Mouse (Mus musculus): ENCODE results near the gene Tmem91. TPM values are rescaled to one million over a fixed set of nuclear protein-coding genes. Genes with fewer than 3 reads are reported as not detected.

Gene Tmem91
- polyA plus RNA-seq, 1 experiment from 2014 or later: 2.7 TPM

- WGBS: 2% methylated on average over 44 of the region's 52 CpGs
- peak; percentile 50 for DNase-seq (ENCODE audit: low spot score)
Observed at GRCm38 (mm10) chr7:25688810-25689586, 14.0 kb upstream of the Tmem91 start.

GRCm38 (mm10) chr7:25687811-25688401, 12.9 kb upstream of the Tmem91 start:
- 1% methylated on average over 47 of the region's 47 CpGs for WGBS
- peak; percentile 42 for DNase-seq (ENCODE audit: low spot score)
- Histone ChIP-seq H3K27me3 (ENCODE audit: low read depth, poor library complexity, severe bottlenecking) (peaks cover 81% of the 10 kb centered on the region), H3K4me3 (peak overlapping the region; percentile 63), H3K9me3 (replicated peaks) (no peaks in the 10 kb centered on the region; the same call in 1 of the 2 replicates), H3K36me3 (peaks cover 12% of the 10 kb centered on the region; the same call in 1 of the 2 replicates), H3K4me1 (peaks cover 40% of the 10 kb centered on the region), H3K27ac (replicated peaks) (peak overlapping the region; percentile 61; the same call in 1 of the 2 replicates)

More at GRCm38 (mm10) chr7:25688810-25689586, 14.0 kb upstream of the Tmem91 start:
- H3K36me3 ChIP-seq: 0 out of 2 replicates have a peak, but pooled peaks cover 2% of the 10 kb centered on the region
- H3K4me3 ChIP-seq: peak overlapping the region; percentile 63
- H3K9me3 ChIP-seq (replicated peaks): no peaks in the 10 kb centered on the region; the same call in 1 of the 2 replicates
- H3K4me1 ChIP-seq: peaks cover 43% of the 10 kb centered on the region
- peak overlapping the region; percentile 49; the same call in 1 of the 2 replicates for H3K27ac ChIP-seq (replicated peaks)
- H3K27me3 ChIP-seq (ENCODE audit: low read depth, poor library complexity, severe bottlenecking): peaks cover 81% of the 10 kb centered on the region

GRCm38 (mm10) chr7:25686680-25687531, 11.9 kb upstream of the Tmem91 start, which contains the start of gene Tgfb1:
TSS of gene Tgfb1 (plus strand) at chr7:25687002.
- H3K4me3 ChIP-seq: peak within 1 kb of the TSS; percentile 63
- peaks cover 14% of the 10 kb centered on the region; the same call in 1 of the 2 replicates for H3K36me3 ChIP-seq
- DNase-seq (ENCODE audit: low spot score): peak; percentile 74
- peaks cover 40% of the 10 kb centered on the region for H3K4me1 ChIP-seq
- WGBS: under 1% methylated on average over 58 of the region's 69 CpGs
- peak within 1 kb of the TSS; percentile 81 for H3K27ac ChIP-seq (replicated peaks)
- no peaks in the 10 kb centered on the region for H3K9me3 ChIP-seq (replicated peaks)
- peaks cover 75% of the 10 kb centered on the region for H3K27me3 ChIP-seq (ENCODE audit: low read depth, poor library complexity, severe bottlenecking)

GRCm38 (mm10) chr7:25685926-25686470, 11.0 kb upstream of the Tmem91 start:
- DNase-seq (ENCODE audit: low spot score): no peak
- Histone ChIP-seq H3K27me3 (ENCODE audit: low read depth, poor library complexity, severe bottlenecking) (peaks cover 66% of the 10 kb centered on the region), H3K4me3 (peak overlapping the region; percentile 63; the same call in 1 of the 2 replicates), H3K27ac (replicated peaks) (no peak overlapping the region), H3K9me3 (replicated peaks) (no peaks in the 10 kb centered on the region), H3K4me1 (peaks cover 48% of the 10 kb centered on the region), H3K36me3 (peaks cover 14% of the 10 kb centered on the region; the same call in 1 of the 2 replicates)
- WGBS: 72% methylated on average over 21 of the region's 21 CpGs

- Histone ChIP-seq H3K27ac (replicated peaks) (no peak overlapping the region), H3K27me3 (ENCODE audit: low read depth, poor library complexity, severe bottlenecking) (peaks cover 54% of the 10 kb centered on the region), H3K4me1 (peaks cover 55% of the 10 kb centered on the region), H3K4me3 (no peak overlapping the region), H3K36me3 (peaks cover 14% of the 10 kb centered on the region; the same call in 1 of the 2 replicates), H3K9me3 (replicated peaks) (no peaks in the 10 kb centered on the region)
- DNase-seq (ENCODE audit: low spot score): no peak
- 91% methylated on average over 6 of the region's 6 CpGs for WGBS
Observed at GRCm38 (mm10) chr7:25684659-25685058, 9.7 kb upstream of the Tmem91 start.

GRCm38 (mm10) chr7:25683474-25684180, 8.7 kb upstream of the Tmem91 start:
- 76% methylated on average over 7 of the region's 7 CpGs for WGBS
- Histone ChIP-seq H3K4me3 (no peak overlapping the region), H3K27me3 (ENCODE audit: low read depth, poor library complexity, severe bottlenecking) (peaks cover 54% of the 10 kb centered on the region), H3K27ac (replicated peaks) (no peak overlapping the region), H3K36me3 (peaks cover 14% of the 10 kb centered on the region; the same call in 1 of the 2 replicates), H3K4me1 (peaks cover 44% of the 10 kb centered on the region), H3K9me3 (replicated peaks) (no peaks in the 10 kb centered on the region)
- no peak for DNase-seq (ENCODE audit: low spot score)

- peaks cover 45% of the 10 kb centered on the region for H3K27me3 ChIP-seq (ENCODE audit: low read depth, poor library complexity, severe bottlenecking)
- no peak overlapping the region; the same call in 1 of the 2 replicates for H3K27ac ChIP-seq (replicated peaks)
- no peak for DNase-seq (ENCODE audit: low spot score)
- 68% methylated on average over 15 of the region's 15 CpGs for WGBS
- peaks cover 14% of the 10 kb centered on the region; the same call in 1 of the 2 replicates for H3K36me3 ChIP-seq
- peak overlapping the region; percentile 74 for H3K4me3 ChIP-seq
- H3K9me3 ChIP-seq (replicated peaks): no peaks in the 10 kb centered on the region
- H3K4me1 ChIP-seq: peaks cover 24% of the 10 kb centered on the region
Observed at GRCm38 (mm10) chr7:25681341-25682231, 6.6 kb upstream of the Tmem91 start.

GRCm38 (mm10) chr7:25680514-25681258, 5.7 kb upstream of the Tmem91 start, which contains the start of gene B9d2:
TSS of gene B9d2 (plus strand) at chr7:25680780.
- H3K9me3 ChIP-seq (replicated peaks): no peaks in the 10 kb centered on the region
- under 1% methylated on average over 46 of the region's 46 CpGs for WGBS
- H3K4me1 ChIP-seq: peaks cover 15% of the 10 kb centered on the region
- peak within 1 kb of the TSS; percentile 74 for H3K4me3 ChIP-seq
- peaks cover 45% of the 10 kb centered on the region for H3K27me3 ChIP-seq (ENCODE audit: low read depth, poor library complexity, severe bottlenecking)
- peaks cover 14% of the 10 kb centered on the region; the same call in 1 of the 2 replicates for H3K36me3 ChIP-seq
- peak; percentile 94 for DNase-seq (ENCODE audit: low spot score)
- H3K27ac ChIP-seq (replicated peaks): peak within 1 kb of the TSS; percentile 97

GRCm38 (mm10) chr7:25679971-25680370, 5.0 kb upstream of the Tmem91 start:
- Histone ChIP-seq H3K9me3 (replicated peaks) (no peaks in the 10 kb centered on the region), H3K4me3 (peak overlapping the region; percentile 74), H3K36me3 (peaks cover 14% of the 10 kb centered on the region; the same call in 1 of the 2 replicates), H3K27me3 (ENCODE audit: low read depth, poor library complexity, severe bottlenecking) (peaks cover 45% of the 10 kb centered on the region), H3K27ac (replicated peaks) (peak overlapping the region; percentile 97; the same call in 1 of the 2 replicates), H3K4me1 (peaks cover 18% of the 10 kb centered on the region)
- no peak for DNase-seq (ENCODE audit: low spot score)
- 11% methylated on average over 6 of the region's 6 CpGs for WGBS

- H3K27me3 ChIP-seq (ENCODE audit: low read depth, poor library complexity, severe bottlenecking): peaks cover 60% of the 10 kb centered on the region
- DNase-seq (ENCODE audit: low spot score): no peak
Observed at GRCm38 (mm10) chr7:25677013-25677412, 2.0 kb upstream of the Tmem91 start.

More at GRCm38 (mm10) chr7:25677013-25677412, 2.0 kb upstream of the Tmem91 start:
- no peak overlapping the region for H3K4me3 ChIP-seq
- H3K4me1 ChIP-seq: peaks cover 25% of the 10 kb centered on the region
- no peaks in the 10 kb centered on the region for H3K9me3 ChIP-seq (replicated peaks)
- no peak overlapping the region for H3K27ac ChIP-seq (replicated peaks)
- WGBS: 89% methylated on average over 7 of the region's 7 CpGs
- H3K36me3 ChIP-seq: no peaks in the 10 kb centered on the region
